Mouse (Mus musculus): Measurements from ENCODE around the gene Tbx6. TPM values are rescaled to one million over a fixed set of nuclear protein-coding genes. Genes with fewer than 3 reads are reported as not detected.

The Tbx6 gene
- polyA plus RNA-seq, 1 experiment = 1.4 TPM

- DNase-seq (ENCODE audit: extremely low spot score in 1 of 2, low spot score in 1 of 2) = peak; percentile 80 to 94
Measured at GRCm38 (mm10) chr7:126808703-126809455, 27.6 kb downstream of the Tbx6 start.

GRCm38 (mm10) chr7:126809723-126810369, 28.6 kb downstream of the Tbx6 start:
- no peak for DNase-seq (ENCODE audit: extremely low spot score in 1 of 2, low spot score in 1 of 2)

GRCm38 (mm10) chr7:126815726-126816222, 34.5 kb downstream of the Tbx6 start:
- no peak for DNase-seq (ENCODE audit: extremely low spot score in 1 of 2, low spot score in 1 of 2)

- DNase-seq (ENCODE audit: extremely low spot score in 1 of 2, low spot score in 1 of 2) = no peak
Measured at GRCm38 (mm10) chr7:126816494-126816893, 35.2 kb downstream of the Tbx6 start.

- DNase-seq (ENCODE audit: extremely low spot score in 1 of 2, low spot score in 1 of 2) = no peak
Measured at GRCm38 (mm10) chr7:126817595-126817994, 36.3 kb downstream of the Tbx6 start.

- DNase-seq (ENCODE audit: extremely low spot score in 1 of 2, low spot score in 1 of 2) = no peak
Measured at GRCm38 (mm10) chr7:126818818-126819217, 37.5 kb downstream of the Tbx6 start.

- DNase-seq (ENCODE audit: extremely low spot score in 1 of 2, low spot score in 1 of 2) = peak in 1 of 2 experiments; percentile 92
Measured at GRCm38 (mm10) chr7:126821835-126822511, 40.7 kb downstream of the Tbx6 start.

- DNase-seq (ENCODE audit: extremely low spot score in 1 of 2, low spot score in 1 of 2) = peak in 1 of 2 experiments; percentile 34
Measured at GRCm38 (mm10) chr7:126822741-126823140, 41.5 kb downstream of the Tbx6 start.

- peak in 1 of 2 experiments; percentile 33 for DNase-seq (ENCODE audit: extremely low spot score in 1 of 2, low spot score in 1 of 2)
Measured at GRCm38 (mm10) chr7:126823202-126823711, 42.0 kb downstream of the Tbx6 start.

- no peak for DNase-seq (ENCODE audit: extremely low spot score in 1 of 2, low spot score in 1 of 2)
Measured at GRCm38 (mm10) chr7:126823940-126824339, 42.7 kb downstream of the Tbx6 start.

GRCm38 (mm10) chr7:126825403-126825802, 44.1 kb downstream of the Tbx6 start:
- DNase-seq (ENCODE audit: extremely low spot score in 1 of 2, low spot score in 1 of 2) = no peak

GRCm38 (mm10) chr7:126825952-126826351, 44.7 kb downstream of the Tbx6 start:
- no peak for DNase-seq (ENCODE audit: extremely low spot score in 1 of 2, low spot score in 1 of 2)

- DNase-seq (ENCODE audit: extremely low spot score in 1 of 2, low spot score in 1 of 2) = no peak
Measured at GRCm38 (mm10) chr7:126831539-126831938, 50.3 kb downstream of the Tbx6 start, which contains the start of gene 4930451I11Rik. TSS of gene 4930451I11Rik (minus strand) at chr7:126831639.

- peak in 1 of 2 experiments; percentile 91 for DNase-seq (ENCODE audit: extremely low spot score in 1 of 2, low spot score in 1 of 2)
Measured at GRCm38 (mm10) chr7:126832036-126832598, 50.8 kb downstream of the Tbx6 start.

- DNase-seq (ENCODE audit: extremely low spot score in 1 of 2, low spot score in 1 of 2) = no peak
Measured at GRCm38 (mm10) chr7:126833294-126833693, 52.0 kb downstream of the Tbx6 start.

Other genes starting within 250 kb of the Tbx6 start
- 107 and 114 TPM in 2 replicates for gene Eif3c, start 215.1 kb upstream of the Tbx6 start, polyA plus RNA-seq (2012; rRNA removed)
- gene Apobr, start 196.5 kb upstream of the Tbx6 start, polyA plus RNA-seq (2012; rRNA removed) = 0.74 and 0.82 TPM in 2 replicates
- gene Cln3, start 195.7 kb upstream of the Tbx6 start, polyA plus RNA-seq (2012; rRNA removed) = 45.1 and 46.3 TPM in 2 replicates
- gene Il27, start 186.5 kb upstream of the Tbx6 start, polyA plus RNA-seq (2012; rRNA removed) = 0.13 TPM in 1 of 2 replicates, not detected in the other
- gene Nupr1, start 150.6 kb upstream of the Tbx6 start, polyA plus RNA-seq (2012; rRNA removed) = 23.9 and 31.7 TPM in 2 replicates
- 40.2 and 44.8 TPM in 2 replicates for gene Sgf29, start 132.2 kb upstream of the Tbx6 start, polyA plus RNA-seq (2012; rRNA removed)
- gene Sult1a1, start 105.1 kb upstream of the Tbx6 start, polyA plus RNA-seq (2012; rRNA removed) = 10.7 and 11.1 TPM in 2 replicates
- gene Bola2, start 86.1 kb upstream of the Tbx6 start, polyA plus RNA-seq (2012; rRNA removed) = 46.4 and 65.4 TPM in 2 replicates
- 34.3 and 34.5 TPM in 2 replicates for gene Slx1b, start 85.7 kb upstream of the Tbx6 start, polyA plus RNA-seq (2012; rRNA removed)
- gene Coro1a, start 73.7 kb upstream of the Tbx6 start, polyA plus RNA-seq (2012; rRNA removed) = 135 and 145 TPM in 2 replicates
- 305 and 314 TPM in 2 replicates for gene Mapk3, start 21.9 kb upstream of the Tbx6 start, polyA plus RNA-seq (2012; rRNA removed)
- gene Gdpd3, start 15.1 kb upstream of the Tbx6 start, polyA plus RNA-seq (2012; rRNA removed) = 4.4 and 6.4 TPM in 2 replicates
- 439 and 535 TPM in 2 replicates for gene Ypel3, start 4.5 kb upstream of the Tbx6 start, polyA plus RNA-seq (2012; rRNA removed)
- gene Ppp4c, start 11.0 kb downstream of the Tbx6 start, polyA plus RNA-seq (2012; rRNA removed) = 84.5 and 85.1 TPM in 2 replicates
- 130 and 142 TPM in 2 replicates for gene Fam57b, start 16.2 kb downstream of the Tbx6 start, polyA plus RNA-seq (2012; rRNA removed)
- 0.53 TPM in 1 of 2 replicates, not detected in the other for gene 4930451I11Rik, start 50.2 kb downstream of the Tbx6 start, polyA plus RNA-seq (2012; rRNA removed)
- 35.1 and 44.5 TPM in 2 replicates for gene Doc2a, start 65.9 kb downstream of the Tbx6 start, polyA plus RNA-seq (2012; rRNA removed)
- gene Hirip3, start 80.5 kb downstream of the Tbx6 start, polyA plus RNA-seq (2012; rRNA removed) = 89.0 and 92.5 TPM in 2 replicates
- gene Ino80e, start 80.9 kb downstream of the Tbx6 start, polyA plus RNA-seq (2012; rRNA removed) = 56.0 and 58.8 TPM in 2 replicates
- gene Taok2, start 103.2 kb downstream of the Tbx6 start, polyA plus RNA-seq (2012; rRNA removed) = 105 and 110 TPM in 2 replicates
- 27.7 and 30.9 TPM in 2 replicates for gene Tmem219, start 141.4 kb downstream of the Tbx6 start, polyA plus RNA-seq (2012; rRNA removed)
- gene Kctd13, start 147.4 kb downstream of the Tbx6 start, polyA plus RNA-seq (2012; rRNA removed) = 163 and 171 TPM in 2 replicates
- gene Asphd1, start 168.1 kb downstream of the Tbx6 start, polyA plus RNA-seq (2012; rRNA removed) = 46.4 and 54.9 TPM in 2 replicates
- 175 and 194 TPM in 2 replicates for gene Sez6l2, start 169.1 kb downstream of the Tbx6 start, polyA plus RNA-seq (2012; rRNA removed)
- 224 and 230 TPM in 2 replicates for gene Cdipt, start 194.4 kb downstream of the Tbx6 start, polyA plus RNA-seq (2012; rRNA removed)
- gene Cdiptos, start 194.6 kb downstream of the Tbx6 start, polyA plus RNA-seq (2012; rRNA removed) = 0.80 and 1.0 TPM in 2 replicates
- 8.3 and 8.8 TPM in 2 replicates for gene Mvp, start 233.1 kb downstream of the Tbx6 start, polyA plus RNA-seq (2012; rRNA removed)
- gene Pagr1b, start 235.0 kb downstream of the Tbx6 start, polyA plus RNA-seq (2012; rRNA removed) = 1.7 and 2.4 TPM in 2 replicates
- gene Pagr1a, start 235.9 kb downstream of the Tbx6 start, polyA plus RNA-seq (2012; rRNA removed) = 30.0 and 42.3 TPM in 2 replicates
- gene Gm42742, start 239.6 kb downstream of the Tbx6 start, polyA plus RNA-seq (2012; rRNA removed) = 95.5 and 113 TPM in 2 replicates
- 227 and 259 TPM in 2 replicates for gene Prrt2, start 239.7 kb downstream of the Tbx6 start, polyA plus RNA-seq (2012; rRNA removed)
- gene Maz, start 245.6 kb downstream of the Tbx6 start, polyA plus RNA-seq (2012; rRNA removed) = 165 and 186 TPM in 2 replicates

All from frontal cortex, adult 2 months (tissue).